Mouse (Mus musculus) liver, embryonic 14.5 days (tissue): ENCODE measurements around the gene Mgat5.

Experiments used
- CTCF ChIP-seq: IDR thresholded peaks from 2 replicates; pipeline ENCODE4 v1.5.1; 2016; ENCODE audit warnings: antibody characterized with exemption, low read depth, control low read depth
- EP300 ChIP-seq: IDR thresholded peaks from 2 replicates; pipeline ENCODE4 v1.6.1; 2016; ENCODE audit warnings: antibody characterized with exemption, low read depth

GRCm38 (mm10) chr1:127513664-127514063, 308.8 kb downstream of the Mgat5 start:
- no peak for TF ChIP-seq CTCF
- TF ChIP-seq EP300 = no peak
